Comparison of ENCODE assay signal across 8 mouse cellular contexts in genomic region chr2:165856611-165857200, GRCm38 (mm10). TPM values are rescaled to one million over a fixed set of nuclear protein-coding genes. Genes with fewer than 3 reads are reported as not detected.
A peak's percentile ranks its signal among the peaks of the same experiment; 100 is the strongest.
DNase-seq lines count a peak whose midpoint lies in the region; ATAC-seq and TF ChIP-seq lines count a peak whose summit lies in the region.

No protein-coding gene starts in this region.

- peak in 1 of 2 experiments; percentile 38 for DNase-seq in cerebellum, adult 2 months
- DNase-seq in cerebellum, postnatal 25 days: no peak
- DNase-seq in spleen, adult 2 months (ENCODE audit: low read depth in 1 of 2, low spot score in 2 of 2): no peak
- no peak for DNase-seq in spleen, postnatal 4 days (ENCODE audit: low spot score in 2 of 2)
- DNase-seq in c-Kit-positive CD71-positive TER-119-positive erythroid progenitor cells, embryonic 14.5 days (ENCODE audit: low spot score): no peak
- DNase-seq in retina, embryonic 14.5 days (ENCODE audit: low spot score): no peak

- H3K36me3 ChIP-seq in spleen, adult 2 months (ENCODE audit: control insufficient read depth, insufficient read depth, low read length): peaks cover 6% of the 10 kb centered on the region
- H3K36me3 ChIP-seq in limb, embryonic 13.5 days: peaks cover 12% of the 10 kb centered on the region

- H3K9me3 ChIP-seq in limb, embryonic 13.5 days: no peaks in the 10 kb centered on the region

- no peak overlapping the region for H3K4me2 ChIP-seq in limb, embryonic 13.5 days (replicated peaks)

- WGBS in cerebellum, adult 2 months: 70% methylated on average over 7 of the region's 7 CpGs
- 72% methylated on average over 7 of the region's 7 CpGs for WGBS in spleen, adult 2 months
- 69% methylated on average over 7 of the region's 7 CpGs for WGBS in limb, embryonic 13.5 days

- no peak for TF ChIP-seq POLR2A in cerebellum, adult 2 months (IDR thresholded peaks at IDR 0.05; ENCODE audit: borderline replicate concordance, insufficient read depth, low read length)
- TF ChIP-seq POLR2A in spleen, adult 2 months (IDR thresholded peaks at IDR 0.05; ENCODE audit: low read depth, low read length): no peak

- no peak overlapping the region for H3K4me3 ChIP-seq in cerebellum, adult 2 months (replicated peaks; ENCODE audit: insufficient read depth, low read depth, low read length)
- no peak overlapping the region for H3K4me3 ChIP-seq in spleen, adult 2 months (ENCODE audit: extremely low read depth, insufficient read depth, insufficient read length)
- no peak overlapping the region for H3K4me3 ChIP-seq in limb, embryonic 13.5 days

- ATAC-seq in limb, embryonic 13.5 days (ENCODE audit: low FRiP score, low read depth): no peak
- no peak for ATAC-seq in CD4-positive, CD25-positive, alpha-beta regulatory T cell, adult 4 months

- TF ChIP-seq CTCF in cerebellum, adult 2 months (IDR thresholded peaks at IDR 0.05; ENCODE audit: borderline replicate concordance, insufficient read depth, low read depth, low read length): no peak
- TF ChIP-seq CTCF in spleen, adult 2 months (IDR thresholded peaks at IDR 0.05; ENCODE audit: extremely low read depth, insufficient read depth, insufficient read length, insufficient replicate concordance): no peak

- peaks cover 72% of the 10 kb centered on the region for H3K4me1 ChIP-seq in cerebellum, adult 2 months (ENCODE audit: control insufficient read depth, insufficient read depth, low read length)
- peaks cover 17% of the 10 kb centered on the region; the same call in 1 of the 2 replicates for H3K4me1 ChIP-seq in spleen, adult 2 months (ENCODE audit: control insufficient read depth, insufficient read depth, insufficient read length)
- H3K4me1 ChIP-seq in limb, embryonic 13.5 days: peaks cover 77% of the 10 kb centered on the region

- H3K9ac ChIP-seq in limb, embryonic 13.5 days: 0 out of 2 replicates have a peak overlapping the region, but pooled peaks have one; percentile 62

- H3K27me3 ChIP-seq in cerebellum, adult 2 months (ENCODE audit: control insufficient read depth, insufficient read depth, low read length): no peaks in the 10 kb centered on the region
- H3K27me3 ChIP-seq in spleen, adult 2 months (ENCODE audit: control insufficient read depth, insufficient read depth, low read length): no peaks in the 10 kb centered on the region
- H3K27me3 ChIP-seq in limb, embryonic 13.5 days: no peaks in the 10 kb centered on the region

- peak overlapping the region; percentile 94 for H3K27ac ChIP-seq in cerebellum, adult 2 months (ENCODE audit: insufficient read depth, low read length)
- 0 out of 2 replicates have a peak overlapping the region, but pooled peaks have one; percentile 26 for H3K27ac ChIP-seq in spleen, adult 2 months (ENCODE audit: insufficient read depth, low read length)
- peak overlapping the region; percentile 94 for H3K27ac ChIP-seq in limb, embryonic 13.5 days

RNA-seq across cellular contexts. Expression of gene Zmynd8, which starts 42.1 kb away (rescaled TPM):
- 85.5 and 86.6 TPM in 2 replicates for polyA plus RNA-seq in cerebellum, adult 2 months (2012; rRNA removed)
- 25.0 and 25.4 TPM in 2 replicates for polyA plus RNA-seq in spleen, adult 2 months (2012; rRNA removed)
- polyA plus RNA-seq in limb, embryonic 13.5 days (2015; fragmentation: Nextera tagmentation; extraction: Ambion mirVana): 59.4 and 65.7 TPM in 2 replicates
- 10 to 100 TPM; 66.6 to 75.4 TPM for polyA plus RNA-seq in CD4-positive, CD25-positive, alpha-beta regulatory T cell, adult 4 months (2017; shearing (Covaris generic))

Comparison
In these comparisons a context has a peak if more than half of its experiments do, and no peak if none do; other contexts are left out.
1. H3K27ac ChIP-seq: peak in every context shown above with its lines; median percentile 94 in cerebellum, adult 2 months; 94 in limb, embryonic 13.5 days; 26 in spleen, adult 2 months.